Mouse (Mus musculus): Measurements from ENCODE around the gene Haus5.

The Haus5 gene

DNA sequence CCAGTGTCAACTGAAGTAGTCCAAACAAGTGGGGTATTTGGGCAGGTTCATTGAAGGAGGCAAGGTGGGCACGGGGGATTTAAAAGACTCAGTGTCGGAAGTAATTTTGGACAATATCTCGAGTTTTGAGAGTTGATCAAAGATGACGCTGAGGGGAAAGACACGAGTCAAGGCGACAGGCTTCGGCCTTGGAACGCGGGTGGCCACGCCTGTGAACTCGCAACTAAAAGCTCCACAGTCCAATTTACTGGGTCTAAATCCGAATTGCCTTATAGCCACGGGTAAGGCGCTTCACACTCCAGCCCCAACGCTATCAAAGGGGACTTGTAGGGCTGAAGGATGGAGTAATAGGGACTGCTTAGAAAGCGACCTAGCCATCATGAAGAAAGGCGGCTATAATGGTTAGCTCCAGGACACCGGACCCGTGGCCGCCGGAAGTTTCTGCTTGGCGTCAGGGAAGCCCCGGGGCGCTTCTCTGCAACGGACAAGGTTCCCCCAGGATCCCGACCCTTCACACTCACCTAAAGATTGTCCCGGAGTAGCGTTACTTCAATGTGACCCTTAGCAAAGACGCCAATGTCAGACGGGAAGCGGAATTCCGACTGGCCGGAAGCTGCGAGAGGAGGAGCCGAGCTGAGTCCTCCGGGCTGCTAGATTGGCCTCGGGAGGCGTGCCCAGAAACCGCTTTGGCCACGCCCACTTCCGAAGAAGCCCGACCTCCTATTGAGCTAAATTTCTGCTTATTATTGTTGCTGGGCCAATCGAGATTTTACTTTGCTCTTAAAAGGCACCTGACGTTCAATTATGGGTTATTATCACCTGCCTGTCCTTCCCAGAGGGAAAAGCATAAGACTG, 39.0 kb downstream of the Haus5 start, which contains the start of gene Cox6b1:
Cox6b1 (minus strand) TSS at position 622 of the 855 bp plus-strand sequence.
- peak; percentile 90 to 92 for DNase-seq

DNA sequence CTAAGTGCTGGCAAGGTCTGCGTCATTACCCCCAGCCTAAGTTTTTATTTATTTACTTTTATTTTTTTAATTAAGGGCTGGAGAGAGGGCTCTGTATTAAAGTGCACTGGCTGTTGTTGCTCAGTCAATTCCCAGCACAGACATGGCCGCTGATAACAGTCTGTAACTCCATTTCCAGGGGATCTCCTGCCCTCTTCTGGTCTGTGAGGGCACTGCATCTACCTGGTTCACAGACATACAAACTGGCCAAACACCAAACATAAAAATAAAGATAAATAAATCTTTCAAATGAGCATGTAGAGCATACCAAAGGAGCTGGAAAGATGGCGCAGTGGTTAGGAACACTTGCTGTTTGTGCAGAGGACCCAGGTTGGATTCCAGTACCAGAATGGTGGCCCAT, 45.6 kb downstream of the Haus5 start:
- DNase-seq, result peak in 1 of 2 experiments; percentile 29

DNA sequence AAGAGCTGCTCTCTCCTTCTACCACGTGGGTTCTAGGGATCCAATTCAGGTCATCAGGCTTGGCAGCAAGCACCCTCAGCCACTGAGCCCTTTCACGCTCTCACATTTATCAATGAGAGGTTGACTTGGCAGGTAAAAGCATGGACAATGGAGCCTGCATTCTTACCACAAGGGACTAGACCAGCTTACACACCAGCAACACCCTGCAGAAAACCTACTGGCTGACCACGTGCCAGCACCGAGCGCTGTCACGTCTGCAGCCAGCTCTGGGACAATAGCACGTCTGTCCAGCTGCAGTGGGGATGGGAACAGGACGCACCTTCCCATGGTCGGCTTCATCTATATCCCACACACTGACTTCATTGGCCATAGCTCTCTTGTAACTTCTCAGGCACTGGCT, 46.1 kb downstream of the Haus5 start:
- no peak for DNase-seq

DNA sequence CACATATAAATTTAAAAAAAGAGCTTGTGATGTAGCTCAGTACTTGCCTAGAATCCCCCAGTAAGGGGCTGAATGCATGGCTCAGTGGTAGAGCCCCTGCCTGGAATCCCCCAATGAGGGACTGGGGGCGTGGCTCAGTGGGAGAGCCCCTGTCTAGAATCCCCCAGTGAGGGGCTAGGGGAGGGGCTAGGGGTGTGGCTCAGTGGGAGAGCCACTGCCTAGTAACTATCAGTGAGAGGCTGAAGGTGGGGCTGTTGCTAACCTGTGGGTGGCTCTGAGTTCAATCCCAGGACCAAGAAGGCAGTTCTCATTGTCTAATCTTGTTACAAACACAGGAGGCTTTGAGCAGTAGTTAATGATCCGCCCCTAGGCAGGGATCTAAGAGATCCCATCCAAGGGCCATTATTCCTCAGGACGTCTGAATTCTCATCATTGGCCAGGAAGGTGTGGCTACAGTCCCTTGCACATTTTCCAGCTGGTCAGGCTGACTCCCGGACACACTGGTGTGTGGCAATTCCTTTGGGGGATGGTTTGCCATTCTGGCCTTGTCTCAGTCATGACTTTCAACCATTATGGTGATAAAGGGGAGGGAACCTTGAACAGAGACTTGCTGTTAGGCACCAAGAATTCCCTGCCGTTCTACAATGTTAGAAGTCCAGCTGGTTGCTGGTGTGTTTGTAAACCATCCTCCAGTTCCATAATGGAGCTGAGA, 49.6 kb downstream of the Haus5 start:
- no peak for DNase-seq

DNA sequence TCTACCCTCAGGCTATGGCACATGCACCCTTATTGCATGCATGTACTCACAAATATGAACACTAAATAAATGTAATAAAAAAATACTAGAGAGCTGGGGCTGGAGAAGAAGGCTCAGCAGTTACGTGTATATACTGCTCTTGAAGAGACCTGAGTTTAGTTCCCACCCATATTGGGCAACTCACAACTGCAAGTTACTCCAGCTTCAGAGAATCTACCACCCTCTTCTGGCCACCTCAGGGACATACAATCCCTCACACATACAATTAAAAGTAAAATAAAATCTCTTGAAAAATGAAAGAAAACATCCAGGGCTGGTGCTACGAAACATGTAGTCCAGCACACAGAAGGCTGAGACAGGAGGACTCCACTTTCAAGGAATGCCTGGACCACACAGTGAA, 50.3 kb downstream of the Haus5 start:
- DNase-seq, result no peak

DNA sequence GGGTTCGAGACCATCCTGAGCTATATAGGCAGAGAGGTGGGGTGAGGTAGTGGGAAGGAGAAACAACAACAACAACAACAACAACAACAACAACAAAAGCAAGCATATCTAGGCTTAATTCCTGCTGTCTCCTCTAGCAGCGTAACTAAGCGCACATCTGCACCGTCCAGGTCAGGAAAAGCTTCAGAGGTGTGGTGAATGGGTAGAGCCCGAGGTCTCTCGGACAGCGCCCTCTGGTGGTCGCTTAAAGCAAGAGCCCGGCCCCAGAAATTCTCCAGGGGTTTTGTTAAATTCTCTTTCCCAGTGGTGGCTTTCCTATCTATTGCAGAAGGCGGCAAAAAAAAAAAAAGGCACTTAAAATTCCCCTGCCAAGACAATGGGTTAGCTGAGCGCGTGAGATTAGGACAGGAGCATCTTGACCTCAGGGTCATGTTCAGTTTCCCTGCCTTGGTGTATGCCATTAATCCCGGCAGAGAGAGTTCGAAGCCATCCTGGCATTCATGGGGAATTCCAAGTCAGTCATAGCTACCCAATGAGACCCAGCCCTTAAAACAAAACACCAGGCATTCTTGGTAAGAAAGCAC, 51.2 kb downstream of the Haus5 start:
- DNase-seq, result peak; percentile 67 to 77

DNA sequence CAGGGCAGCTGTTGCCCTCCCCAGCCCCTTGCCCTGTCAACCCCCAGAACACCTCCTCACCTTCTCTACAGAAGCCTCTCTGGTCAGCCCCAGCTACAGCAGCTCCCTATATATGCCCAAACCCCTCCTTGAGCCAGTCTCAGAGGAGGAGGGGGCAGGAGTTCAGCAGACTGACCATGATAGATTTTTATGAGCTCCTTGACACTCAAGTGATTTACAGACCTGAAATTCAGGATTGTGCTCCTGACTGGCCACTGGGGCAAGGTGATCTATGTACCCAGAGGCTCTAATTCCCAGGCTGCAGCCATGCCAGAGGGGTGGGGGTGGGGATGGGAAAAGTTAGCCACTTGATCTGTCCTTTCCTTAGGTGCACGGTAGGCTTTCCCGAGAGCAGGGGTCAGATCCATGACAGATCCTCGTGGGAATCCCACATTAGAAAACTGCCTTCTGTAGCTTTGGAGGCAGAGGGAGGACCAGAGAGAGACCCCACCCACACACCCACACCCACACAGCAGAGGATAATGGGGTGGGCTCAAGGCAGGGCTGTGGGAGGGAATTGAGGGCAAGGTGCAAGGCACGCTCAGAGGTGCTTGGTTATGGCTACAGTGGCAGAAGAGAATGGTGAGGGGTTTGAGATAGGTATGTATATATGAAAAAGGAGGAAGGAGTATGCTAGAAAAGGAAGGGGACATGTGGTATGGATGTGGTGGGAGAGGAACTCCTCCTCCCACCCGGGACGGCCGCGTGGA, 52.0 kb downstream of the Haus5 start, which contains the start of gene Upk1a:
Upk1a (minus strand) TSS at position 194 of the 749 bp plus-strand sequence.
- DNase-seq, result no peak

DNA sequence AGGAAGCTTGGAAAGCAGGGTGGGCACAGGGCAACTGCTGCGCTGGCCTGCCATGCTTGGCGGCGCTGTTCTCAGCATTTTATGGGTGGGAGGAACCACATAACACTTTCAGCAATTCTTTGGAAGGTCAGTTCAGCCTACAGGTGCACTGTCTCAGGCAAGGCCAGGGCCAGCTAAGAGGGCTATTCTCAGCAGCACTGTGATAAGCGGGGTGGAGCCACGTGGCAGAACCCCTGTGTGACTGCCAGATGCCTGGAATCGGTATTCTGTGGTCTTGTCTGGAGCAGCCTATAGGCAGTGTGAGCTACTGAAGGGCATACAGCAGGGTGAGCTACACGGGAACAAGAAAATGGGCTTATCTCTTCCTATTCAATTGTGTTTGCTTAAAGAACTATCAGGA, 54.8 kb downstream of the Haus5 start:
- DNase-seq, result no peak

DNA sequence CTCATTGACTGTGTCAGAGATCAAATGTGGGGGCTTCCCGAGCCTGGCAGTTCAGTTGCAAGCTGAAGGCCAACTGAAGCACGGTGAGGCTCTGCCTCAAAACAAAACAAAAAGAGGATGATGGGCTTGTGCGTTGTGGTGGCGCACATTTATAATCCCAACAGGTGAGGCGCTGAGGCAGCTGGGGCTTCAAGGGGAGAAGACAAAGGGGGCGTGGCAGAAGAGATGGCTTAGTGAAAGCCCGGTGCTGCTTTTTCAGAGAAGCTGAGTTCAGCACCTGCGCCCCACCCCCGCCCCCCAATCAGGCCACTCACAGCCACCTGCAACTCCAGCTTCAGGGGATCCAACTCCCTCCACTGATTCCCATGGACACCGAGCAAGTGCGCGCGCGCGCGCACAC, 56.3 kb downstream of the Haus5 start:
- no peak for DNase-seq

DNA sequence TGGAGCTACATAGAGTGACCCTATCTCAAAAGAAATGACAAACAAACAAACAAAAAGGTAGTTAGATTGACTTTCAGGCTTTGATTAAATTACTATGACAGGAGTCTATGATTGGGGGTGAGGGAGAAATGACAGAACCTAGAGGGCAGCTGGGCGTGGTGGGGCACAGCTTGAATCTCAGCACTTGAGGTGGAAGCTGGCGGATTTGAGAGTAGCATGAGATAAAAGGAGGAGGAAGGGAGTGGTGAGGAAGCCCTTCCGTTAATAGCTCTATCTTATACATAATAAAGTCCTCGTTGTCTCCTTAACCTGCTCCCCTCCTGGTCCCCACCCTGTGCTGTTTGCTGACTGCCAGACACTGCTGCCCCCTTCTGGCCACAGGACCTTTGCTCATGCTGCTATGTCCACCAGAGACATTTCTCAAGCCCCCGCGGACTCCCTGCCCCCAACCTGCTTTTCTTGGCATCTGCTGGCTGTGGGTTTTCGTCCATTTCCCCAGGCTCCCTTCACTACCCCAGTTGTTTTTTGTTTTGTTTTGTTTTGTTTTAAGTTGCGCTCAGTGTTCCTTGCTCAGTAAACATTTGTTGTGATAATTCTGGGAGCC, 57.0 kb downstream of the Haus5 start:
- DNase-seq, result peak; percentile 77 to 79

DNA sequence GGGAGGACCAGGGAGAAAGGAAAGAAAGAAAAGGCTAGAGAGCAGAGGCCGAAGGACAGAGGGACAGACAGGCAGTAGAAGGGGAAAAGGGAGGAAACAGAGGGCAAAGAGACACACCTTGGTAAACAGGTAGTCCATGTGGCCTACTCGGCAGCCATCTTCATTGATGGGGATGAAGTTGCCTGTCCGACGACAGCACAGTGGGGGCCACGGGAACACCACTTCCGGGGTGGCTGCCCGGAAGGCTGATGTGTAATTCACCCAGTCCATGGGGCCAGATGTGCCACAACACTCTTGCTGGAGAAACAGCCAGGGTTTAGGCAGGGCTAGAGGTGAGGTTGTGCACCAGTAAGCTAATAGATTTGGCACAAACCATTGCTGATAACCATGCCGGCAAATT, 59.9 kb downstream of the Haus5 start:
- no peak for DNase-seq

DNA sequence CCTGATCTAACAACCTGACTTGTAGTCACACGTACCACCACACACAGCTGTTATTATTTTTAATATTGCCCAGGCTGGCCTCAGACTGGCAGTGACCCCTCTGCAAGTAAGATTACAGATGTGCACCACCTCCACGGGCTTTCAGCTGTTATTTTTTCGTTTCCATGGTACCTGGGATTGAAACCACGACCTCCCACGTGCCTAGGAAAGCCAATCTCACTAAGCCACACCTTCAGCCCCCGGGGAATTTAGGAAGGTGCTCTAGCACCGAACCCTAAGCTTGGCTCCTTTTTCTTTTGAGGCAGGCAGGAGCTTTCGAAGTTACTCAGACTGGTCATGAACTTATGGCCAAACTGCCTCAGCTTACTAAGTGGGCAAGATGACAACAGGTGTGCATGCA, 60.4 kb downstream of the Haus5 start:
- no peak for DNase-seq

Data from lung, postnatal 4 days (tissue).